Mouse (Mus musculus) spleen, embryonic (tissue): Measurements from ENCODE around the gene Mlana.

ENCODE experiments used
- CTCF ChIA-PET: fragments of 350-600 bp; sonication (Branson Sonifier 250); formaldehyde crosslinking; loops from one replicate; lab custom pipeline; 2022; lab: Charles Lee

The Mlana gene

DNA sequence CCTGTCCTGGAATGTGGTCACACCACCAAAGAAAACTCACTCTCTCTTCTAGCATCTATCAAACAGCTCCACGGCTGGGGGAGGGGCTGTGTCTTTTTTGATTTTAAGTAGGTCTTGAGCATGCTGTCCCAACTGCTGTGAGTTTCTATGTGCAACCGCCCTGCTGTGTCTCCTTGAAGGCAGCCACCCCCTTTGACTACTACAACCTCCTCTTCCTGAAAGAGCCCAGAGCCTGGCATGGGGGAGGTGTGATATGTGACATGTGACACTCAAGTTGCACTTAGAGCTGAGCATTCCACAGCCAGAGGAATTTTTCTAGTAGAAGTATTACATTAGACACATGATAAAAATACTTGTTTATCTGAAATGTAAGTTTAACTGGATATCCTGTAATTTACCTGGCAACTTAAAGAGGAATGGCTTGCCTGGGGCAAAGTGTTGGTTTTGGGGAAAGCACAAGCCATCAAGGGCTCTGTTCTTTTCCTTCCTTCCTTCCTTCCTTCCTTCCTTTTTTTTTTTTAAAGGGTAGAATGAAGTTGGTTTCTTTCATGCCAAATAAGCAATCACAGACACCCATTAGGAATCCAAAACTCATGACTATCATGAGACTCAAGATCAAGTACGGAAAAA lies at the start of gene Mlana:
Mlana (plus strand) TSS at position 580 of the 630 bp plus-strand sequence.
- CTCF ChIA-PET: interaction anchor here (0.8 kb wide), 1 partner anchor 174 kb away, joined by 7 read pairs; no protein-coding TSS in a partner anchor

DNA sequence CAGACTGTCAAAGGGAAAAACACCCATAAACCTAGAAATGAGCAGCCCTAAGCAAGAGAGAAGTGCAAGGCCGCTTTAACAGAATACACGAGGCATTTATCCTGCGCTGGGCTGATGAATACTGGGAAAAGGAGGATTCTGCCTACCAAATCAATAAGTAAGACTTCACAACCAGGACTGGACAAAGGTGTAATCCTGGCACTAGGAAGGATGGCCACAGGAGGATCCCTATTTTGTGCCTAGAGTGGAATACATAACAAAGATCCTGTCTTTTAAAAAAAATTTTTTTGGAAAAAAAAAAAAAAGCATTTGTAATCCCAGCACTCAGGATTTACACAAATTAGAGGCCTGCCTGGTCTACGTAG lies 49.1 kb upstream of the Mlana start:
- CTCF ChIA-PET: no interaction called here

DNA sequence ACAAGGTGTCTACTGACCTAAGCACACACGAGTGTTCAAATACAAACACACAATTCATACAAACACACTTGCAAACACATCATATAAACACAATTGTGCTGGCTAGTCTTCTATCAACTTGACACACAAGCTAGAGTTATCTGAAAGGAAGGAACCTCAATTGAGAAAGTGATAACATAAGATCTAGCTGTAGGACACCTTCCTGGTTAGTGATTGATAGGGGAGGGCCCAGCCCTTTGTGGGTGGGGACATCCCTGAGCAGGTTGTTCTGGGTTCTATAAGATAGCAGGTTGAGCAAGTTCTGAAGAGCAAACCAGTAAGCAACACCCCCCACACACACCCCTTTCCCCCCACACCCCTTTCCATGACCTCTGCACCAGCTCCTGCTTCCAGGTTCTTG lies 47.9 kb upstream of the Mlana start:
- CTCF ChIA-PET: no interaction called here

DNA sequence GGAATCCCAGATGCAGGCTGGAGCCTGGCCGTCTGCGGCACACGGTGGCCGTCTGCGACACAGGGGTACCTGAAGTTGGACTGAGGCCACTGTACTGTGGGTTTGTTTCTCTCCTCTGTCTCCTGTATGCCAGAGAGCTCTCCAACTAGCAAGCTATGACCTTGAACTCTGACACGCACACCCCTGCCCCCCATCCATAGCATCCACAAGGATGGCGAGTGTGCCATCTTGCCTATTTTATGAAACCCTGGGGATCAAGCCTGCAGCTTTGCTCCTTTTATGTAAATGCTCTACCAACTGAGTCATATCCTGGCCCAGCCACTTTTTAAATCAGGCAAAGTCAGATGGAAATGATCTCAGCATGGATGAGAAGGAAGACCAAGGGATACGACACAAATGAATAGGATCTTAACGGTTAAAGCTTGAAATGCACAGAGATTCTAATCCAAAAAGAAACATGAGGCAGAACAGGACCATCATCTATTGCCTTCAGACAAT lies 43.8 kb upstream of the Mlana start:
- CTCF ChIA-PET: no interaction called here

DNA sequence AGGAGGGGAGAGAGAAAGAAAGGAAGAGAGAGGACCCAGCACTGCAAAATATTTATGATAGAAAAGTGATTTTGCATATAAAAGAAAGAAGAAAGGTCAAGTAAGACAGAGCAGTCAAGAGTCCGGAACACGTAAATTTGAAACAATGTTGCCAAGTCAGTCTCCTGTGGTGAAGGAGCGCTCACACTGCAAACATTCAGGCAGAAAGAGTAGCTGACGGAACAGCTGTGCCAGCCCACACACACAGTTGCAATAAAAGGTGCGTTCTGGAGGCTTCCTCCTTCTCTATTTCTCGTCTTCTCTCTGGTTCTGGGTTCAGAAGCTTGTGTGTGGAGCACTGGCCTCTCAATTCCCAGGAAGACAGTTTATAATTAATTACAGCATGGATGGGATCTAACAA lies 42.5 kb upstream of the Mlana start:
- CTCF ChIA-PET: no interaction called here

DNA sequence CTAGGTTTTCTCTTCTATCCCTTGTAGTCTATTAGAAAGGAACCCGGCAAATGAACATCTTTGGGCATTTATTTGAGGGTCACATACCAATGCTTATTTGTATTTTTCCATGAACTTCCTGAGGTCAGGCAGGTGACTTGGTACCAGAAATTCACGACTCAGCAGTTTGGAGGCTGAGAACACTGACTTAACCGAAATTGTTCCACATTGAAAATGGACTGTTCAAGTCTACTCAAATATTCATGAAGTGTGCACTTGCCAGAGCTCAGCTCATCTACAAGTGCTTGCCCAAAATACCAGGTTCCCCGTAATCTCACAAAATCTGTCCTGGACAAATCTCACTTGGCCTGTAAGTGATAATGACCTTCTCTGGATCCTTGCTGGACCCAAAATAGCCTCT lies 41.6 kb upstream of the Mlana start:
- CTCF ChIA-PET: no interaction called here

DNA sequence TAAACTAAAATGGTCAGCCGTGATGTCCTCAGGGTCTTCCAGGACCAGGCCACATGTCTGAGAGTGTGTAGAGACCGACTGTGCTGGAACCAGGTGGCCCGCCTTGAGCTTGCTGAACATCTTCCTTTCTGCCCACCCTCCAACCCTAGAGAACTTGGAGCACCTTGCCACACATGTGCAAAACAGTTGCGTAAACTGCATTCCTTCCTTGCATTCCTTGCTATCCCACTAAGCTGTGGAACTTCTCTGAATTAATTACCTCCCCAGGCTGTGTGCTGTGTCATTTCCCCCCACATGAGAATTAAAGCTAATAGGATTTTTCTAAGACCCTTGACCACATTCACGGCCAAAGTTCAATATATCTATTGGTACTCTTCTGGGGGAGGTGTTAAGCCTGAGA lies 41.0 kb upstream of the Mlana start:
- CTCF ChIA-PET: no interaction called here

DNA sequence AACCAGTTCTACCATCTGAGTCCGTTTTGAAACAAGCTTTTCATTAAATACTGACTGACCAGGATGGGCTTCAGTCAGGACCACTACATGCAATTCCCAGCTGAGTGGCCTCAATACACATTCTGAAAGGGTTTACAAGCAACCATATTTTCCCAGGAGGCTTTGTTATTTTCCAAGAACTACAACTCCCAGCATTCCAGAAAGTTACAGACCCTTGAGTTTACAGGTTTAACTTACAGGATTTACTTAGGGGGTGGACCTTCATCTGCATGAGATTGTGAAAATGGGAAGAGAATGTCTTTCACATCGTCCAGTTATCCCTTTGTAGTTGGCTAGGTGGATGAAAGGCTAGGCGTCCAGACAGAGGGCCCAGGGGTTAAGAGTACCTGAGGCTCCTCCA lies 40.6 kb upstream of the Mlana start:
- CTCF ChIA-PET: no interaction called here

DNA sequence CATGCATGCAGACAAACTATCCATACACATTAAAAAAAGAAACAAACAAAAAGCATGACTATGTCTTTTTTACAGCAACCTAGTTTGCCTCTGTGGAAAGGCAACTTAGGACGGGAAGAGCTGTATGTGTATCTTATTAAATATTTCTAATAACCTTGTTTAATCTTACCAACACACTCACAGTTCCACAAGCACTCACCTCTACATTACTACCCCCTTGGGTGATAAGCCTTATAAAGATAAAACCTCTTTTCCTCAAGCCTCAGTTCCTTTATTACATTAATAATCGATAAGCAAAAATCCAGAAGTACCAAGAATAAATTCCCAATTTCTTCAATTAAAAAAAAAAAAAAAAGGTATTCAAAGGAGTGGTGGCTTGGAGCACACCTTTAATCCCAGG lies 40.1 kb upstream of the Mlana start:
- CTCF ChIA-PET: no interaction called here

DNA sequence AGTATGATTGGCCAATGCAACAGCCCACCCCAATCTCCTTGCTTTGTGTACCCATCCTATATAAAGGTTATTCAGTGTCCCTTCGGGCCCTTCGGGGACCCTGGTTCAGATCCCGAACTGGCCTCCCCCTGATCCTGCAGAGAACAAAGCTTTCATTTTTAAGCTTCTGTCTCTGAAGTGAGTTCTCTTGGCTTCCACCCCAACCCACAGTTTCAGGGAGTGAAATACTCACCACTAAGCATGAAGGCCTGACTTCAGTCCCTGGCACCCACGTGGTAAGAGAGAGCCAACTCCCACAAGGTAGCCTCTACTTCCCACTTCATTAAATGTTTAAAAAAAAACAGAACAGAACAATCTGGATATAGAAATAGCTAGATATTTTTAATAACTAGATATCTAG lies 38.8 kb upstream of the Mlana start:
- CTCF ChIA-PET: no interaction called here

DNA sequence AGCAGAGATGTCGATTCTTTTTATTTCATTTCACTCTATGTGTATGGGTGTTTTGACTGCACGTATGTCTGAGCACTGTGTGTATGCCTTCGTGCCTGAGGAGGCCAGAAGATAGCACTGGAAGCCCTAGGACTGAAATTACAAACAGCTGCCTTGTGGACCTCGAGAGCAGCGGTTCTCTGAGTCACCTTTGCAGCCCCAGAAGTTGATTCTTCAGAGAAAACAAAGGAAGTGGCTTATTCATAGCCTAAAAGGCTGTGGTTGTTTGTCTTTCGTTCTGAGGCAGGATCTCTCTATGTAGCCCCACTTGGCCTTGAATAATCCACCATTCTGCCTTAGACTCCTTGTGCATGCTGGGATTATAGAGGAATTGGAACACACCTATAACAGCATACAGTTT lies 37.9 kb upstream of the Mlana start:
- CTCF ChIA-PET: interaction anchor here (0.6 kb wide), 1 partner anchor 207 kb away, joined by 3 read pairs; no protein-coding TSS in a partner anchor

DNA sequence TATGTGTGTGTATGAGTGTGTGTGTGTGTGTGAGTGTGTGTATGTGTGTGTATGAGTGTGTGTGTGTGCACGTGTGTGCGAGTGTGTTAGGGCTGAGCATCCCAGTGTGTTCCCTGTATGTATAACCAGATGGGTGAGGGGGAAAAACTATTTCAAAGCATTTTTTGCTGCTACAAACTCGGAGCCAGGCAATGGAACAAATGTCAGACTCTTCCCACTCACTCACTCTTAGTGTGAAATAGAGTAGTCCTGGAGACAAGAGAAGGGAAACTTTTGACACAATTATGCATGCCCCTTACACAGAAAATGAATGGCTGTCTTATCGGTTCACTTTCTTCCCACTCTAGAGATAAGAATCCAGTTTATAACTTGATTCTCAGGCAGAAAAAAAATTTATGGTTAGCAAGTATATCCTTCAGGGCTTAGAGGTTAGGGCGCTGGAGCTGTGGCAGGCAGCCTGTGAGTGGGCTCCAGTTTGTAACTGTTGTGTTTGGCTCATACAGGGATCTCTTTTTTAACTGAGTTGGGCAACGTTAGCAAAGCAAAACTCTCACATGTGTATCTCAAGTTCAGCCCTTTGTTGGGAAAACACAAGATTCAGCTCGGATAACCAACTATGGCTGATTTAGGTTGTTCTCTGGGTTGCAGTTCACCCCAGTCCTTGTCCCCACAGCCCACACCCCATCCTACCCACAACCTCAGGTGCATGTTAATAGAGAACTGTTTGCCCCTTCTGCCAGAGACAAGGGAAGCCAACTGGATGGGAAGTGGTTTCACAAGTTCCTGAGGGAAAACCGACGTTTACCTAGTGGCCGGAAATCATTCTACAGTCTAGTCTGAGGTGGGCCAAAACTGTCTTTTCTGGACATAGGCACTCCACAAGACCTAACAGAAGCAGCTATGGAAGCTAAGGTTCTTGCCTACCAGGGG lies 36.5 kb upstream of the Mlana start:
- CTCF ChIA-PET: no interaction called here

DNA sequence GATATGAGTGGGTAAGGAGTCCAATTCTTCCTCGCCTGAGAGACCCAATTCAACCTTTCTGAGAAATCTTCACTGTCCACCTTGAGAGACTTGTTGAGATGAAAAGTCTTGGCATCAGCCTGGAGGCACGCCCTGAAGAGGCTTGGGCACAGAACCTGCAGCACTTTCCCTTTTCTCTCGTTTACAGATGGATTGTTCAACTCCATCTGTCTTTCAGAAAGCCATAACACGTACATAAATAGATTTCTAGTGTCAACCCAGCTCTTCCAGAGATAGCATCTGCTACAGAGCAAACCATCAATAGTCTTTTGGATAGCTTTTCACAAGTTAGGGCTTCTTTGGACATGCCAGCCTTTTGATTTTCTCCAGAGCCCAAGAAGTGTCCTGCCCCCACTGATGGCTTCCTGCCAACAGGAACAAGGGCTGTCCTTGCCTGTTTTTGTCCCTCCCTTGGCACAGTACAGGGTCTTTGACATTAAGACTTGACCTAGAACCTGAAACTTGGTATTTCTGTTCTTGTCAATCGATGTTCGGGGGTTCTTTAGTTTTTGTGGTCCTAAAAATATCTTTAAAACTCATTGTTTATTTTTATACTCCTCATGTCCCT lies 35.5 kb upstream of the Mlana start:
- CTCF ChIA-PET: no interaction called here

DNA sequence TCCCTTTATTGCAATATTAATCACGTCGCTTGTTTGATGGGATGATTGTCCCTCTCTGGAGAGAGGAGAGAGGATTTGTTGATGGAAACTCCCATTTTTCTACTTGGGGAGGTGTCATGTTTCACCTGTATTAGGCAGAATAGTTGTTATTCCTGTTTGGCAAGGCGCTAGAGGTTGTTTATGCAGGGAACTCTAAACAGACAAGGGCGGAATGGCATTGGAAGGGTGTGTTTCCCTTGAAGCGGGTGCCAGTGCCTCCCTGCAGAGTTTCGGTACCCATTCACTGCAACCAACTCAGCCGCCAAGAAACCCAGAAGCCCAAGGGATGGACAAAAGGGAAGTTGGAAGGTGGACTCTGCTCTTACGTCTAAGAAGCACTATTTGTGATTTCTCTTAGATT lies 33.8 kb upstream of the Mlana start:
- CTCF ChIA-PET: no interaction called here

DNA sequence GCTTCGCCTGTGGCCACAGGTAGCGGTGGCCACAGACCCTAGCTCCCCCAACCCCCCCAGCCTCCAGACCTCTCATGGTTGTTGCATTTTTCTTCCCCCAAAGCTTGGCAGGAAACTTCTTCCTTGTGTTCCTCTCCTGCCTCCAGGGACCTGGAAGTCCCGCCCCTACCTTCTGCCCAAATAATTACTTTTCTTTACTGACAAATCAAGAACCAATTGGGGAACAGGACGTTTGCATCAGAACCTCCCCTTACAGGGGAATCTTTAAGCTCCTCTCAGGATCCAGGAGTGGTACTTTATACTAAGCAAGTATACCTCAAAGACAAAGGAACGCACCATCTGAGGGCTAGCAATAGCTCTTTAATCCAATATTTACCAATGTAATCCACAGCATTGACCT lies 32.7 kb upstream of the Mlana start:
- CTCF ChIA-PET: no interaction called here

DNA sequence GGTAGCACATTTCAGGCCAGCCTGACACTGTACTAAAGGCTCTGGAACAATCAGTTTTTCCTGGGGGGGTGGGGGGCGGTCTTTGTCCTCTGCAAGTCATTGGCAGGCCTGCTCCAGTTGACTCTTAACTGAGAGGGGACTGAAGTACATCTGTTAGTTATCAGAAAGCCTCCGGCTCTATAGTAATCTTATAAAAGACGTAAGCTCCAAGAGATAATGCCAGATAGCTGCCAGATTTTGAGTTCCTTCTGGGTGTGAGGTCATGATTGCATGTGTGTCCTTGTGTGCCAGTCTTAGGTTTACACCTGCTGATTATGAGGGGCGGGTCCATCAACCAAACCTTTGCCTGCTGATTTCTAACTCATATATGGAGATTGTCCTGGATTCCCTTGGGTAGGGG lies 31.5 kb upstream of the Mlana start:
- CTCF ChIA-PET: interaction anchor here (0.7 kb wide), 1 partner anchor 10 kb away, joined by 17 read pairs; no protein-coding TSS in a partner anchor

DNA sequence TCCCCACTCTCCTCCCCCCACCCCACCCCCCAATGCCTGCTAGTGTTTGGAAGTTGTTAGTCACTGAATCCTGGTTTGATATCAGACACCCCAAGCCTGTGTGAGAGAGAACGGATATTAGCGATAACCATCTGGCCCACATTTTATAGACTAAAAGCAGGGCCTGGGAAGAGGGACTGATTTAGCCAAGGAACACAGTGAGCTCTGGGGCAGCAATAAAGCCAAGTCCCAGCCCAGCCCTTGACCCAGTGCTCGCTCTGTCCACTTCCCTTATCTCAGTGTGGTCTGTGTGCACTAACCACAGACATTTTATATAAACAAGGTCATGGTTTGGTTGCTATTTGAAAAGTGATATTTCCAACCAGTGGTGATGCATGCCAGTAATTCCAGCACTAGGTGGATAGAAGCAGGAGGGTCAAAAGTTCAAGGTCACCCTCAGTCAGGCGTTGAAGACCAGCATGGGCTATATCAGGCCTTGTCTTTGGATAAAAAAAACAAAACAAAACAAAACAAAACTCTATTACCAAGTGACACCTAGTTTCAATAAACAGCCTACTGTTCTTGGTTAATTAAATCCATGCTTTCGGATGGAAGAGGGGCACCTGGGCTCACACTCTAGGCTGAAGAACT lies 30.5 kb upstream of the Mlana start:
- CTCF ChIA-PET: interaction anchor here (0.7 kb wide), 1 partner anchor 9 kb away, joined by 17 read pairs; no protein-coding TSS in a partner anchor

DNA sequence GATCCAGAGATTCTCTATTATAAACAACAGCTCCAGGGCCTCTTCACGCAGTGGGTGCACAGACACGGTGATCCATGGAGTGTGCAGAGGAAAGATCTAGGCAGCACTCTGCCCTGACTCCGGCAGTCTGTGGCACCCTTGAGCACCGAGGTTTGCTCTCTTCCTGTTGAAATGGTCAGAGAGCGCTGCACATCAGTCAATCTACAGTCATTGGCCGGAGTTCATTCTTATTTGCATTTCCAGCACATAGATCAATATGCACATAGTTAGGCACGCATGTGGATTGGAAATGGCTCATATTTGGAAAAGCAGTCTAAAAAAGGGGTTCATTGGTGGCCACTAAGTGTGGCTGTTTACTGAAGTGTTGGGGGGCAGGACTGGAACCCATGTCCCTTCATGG lies 29.5 kb upstream of the Mlana start:
- CTCF ChIA-PET: no interaction called here

DNA sequence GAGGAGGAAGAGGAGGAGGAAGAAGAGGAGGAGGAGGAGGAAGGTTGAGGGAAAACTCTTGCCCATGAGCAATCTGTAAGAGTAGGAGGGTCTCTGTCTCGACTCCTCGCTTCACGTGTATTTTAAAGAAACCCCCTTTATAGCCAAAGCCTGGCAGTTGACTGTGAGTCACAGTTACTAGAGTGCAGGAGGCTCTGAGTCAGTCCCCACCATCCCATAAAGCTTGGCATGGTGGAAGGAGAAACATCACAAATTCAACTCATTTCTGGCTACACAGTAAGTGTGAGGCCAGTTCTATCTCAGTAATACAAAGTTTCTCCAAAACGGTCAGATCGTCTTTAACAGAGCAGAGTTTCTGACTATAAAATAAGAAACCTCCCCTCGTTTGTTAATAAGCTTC lies 27.4 kb upstream of the Mlana start:
- CTCF ChIA-PET: no interaction called here

DNA sequence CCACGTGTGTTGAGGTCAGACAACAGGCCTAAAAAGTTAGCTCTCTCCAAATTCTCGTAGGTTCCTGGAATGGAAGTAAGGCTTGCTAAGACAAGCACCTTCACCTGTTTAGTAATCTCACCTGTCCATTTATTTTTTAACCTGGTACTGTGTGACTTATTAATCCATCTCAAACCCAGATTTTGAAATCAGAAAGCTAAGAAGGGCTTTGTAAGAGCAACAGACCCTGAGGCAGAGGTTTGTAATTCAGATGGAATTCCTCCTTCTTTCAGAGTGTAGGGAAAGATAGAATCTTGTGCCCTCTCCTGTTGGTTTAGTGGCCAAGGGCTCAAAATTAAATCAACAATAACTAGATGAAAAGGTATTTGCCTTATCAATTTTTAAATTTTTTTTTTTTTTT lies 26.5 kb upstream of the Mlana start:
- CTCF ChIA-PET: no interaction called here

DNA sequence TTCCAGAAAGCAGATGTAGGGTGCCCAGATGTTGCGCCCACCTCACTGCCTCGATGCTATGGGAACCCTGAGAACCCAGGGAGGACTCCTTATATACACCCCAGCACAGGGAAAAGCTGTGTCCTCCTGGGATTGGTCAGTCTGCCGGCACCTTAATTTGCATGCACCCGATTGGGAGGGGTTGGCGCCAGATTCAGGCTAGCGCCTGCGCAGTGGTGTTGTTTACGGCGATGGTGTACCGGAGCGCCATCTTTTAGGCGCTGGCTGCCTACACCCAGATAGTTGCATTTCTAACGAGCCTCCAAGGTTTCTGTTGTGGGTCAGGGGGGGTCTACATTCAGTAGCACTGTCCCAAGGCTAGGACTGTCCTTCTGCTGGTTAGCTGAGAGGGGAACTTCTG lies 25.0 kb upstream of the Mlana start:
- CTCF ChIA-PET: interaction anchor here (0.6 kb wide), 1 partner anchor 1656 kb away, joined by 5 read pairs; no protein-coding TSS in a partner anchor

DNA sequence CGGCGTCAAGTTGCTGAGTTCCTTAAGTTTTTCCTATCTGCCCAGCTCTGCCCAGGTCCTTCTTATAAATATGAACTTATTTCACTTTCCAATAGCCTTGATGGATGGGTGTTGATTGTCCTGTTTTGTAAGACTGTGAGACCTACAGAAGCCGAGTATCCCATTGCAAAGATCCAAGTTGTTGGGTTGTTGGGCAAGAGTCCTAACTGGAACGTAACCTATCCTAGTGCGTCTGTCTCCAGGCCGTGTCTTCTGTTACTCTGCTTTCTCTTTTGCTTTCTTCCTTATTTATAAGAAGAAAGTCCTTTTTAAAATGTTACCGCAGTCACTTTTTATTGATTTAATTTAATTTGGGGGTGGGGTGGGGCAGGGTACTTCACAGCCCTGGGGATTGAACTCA lies 22.7 kb upstream of the Mlana start:
- CTCF ChIA-PET: no interaction called here
